Mouse (Mus musculus): ENCODE data around the gene Stx3.

The Stx3 gene

GRCm38 (mm10) chr19:11819143-11819700 is at the start of gene Stx3:
TSS of gene Stx3 (minus strand) at chr19:11819403.
- no peak for DNase-seq

DNA sequence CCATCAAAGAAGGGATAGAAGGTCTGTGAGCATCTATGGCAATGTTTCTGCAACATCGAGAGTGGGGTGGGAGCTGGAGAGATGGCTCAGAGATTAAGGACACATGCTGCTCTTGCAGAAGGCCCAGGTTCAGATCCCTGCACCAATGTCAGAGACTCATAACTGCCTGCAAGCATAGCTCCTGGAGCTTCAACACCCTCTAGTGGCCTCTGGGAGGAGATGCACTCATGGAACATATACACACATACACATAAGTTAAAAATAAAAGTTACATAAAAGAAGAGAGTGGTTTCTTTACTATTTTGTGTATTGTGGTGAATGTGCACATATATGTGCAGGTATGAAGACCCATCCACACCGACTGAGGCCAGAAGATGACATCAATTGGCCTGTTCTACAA is 48.6 kb upstream of the Stx3 start:
- no peak for DNase-seq

GRCm38 (mm10) chr19:11860966-11861365 is 41.8 kb upstream of the Stx3 start, which contains the start of gene Olfr1418:
TSS of gene Olfr1418 (minus strand) at chr19:11861066.
- DNase-seq = no peak

- DNase-seq = no peak
Measured at GRCm38 (mm10) chr19:11856506-11856905, 37.3 kb upstream of the Stx3 start.

- no peak for DNase-seq
Measured at GRCm38 (mm10) chr19:11854821-11855220, 35.6 kb upstream of the Stx3 start.

DNA sequence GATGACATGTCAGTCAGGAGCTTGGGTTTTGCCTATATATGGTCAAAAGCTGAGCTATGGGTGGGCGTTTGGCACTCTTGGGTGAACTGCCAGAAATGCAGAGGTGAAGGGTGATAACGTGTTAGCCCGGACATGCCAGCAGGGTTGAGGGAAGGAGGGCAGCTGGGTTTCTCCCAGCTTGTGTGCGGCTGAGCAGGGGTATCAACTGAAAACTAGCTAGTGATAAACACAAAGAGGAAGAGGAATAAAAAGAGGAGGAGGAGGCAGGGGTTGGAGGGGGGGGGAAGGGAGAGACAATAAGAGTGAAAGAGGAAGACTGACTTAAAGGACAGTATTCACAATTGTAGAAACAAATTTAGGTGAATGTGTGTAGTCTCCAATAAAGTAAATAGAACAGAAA is 33.4 kb upstream of the Stx3 start:
- no peak for DNase-seq

GRCm38 (mm10) chr19:11846333-11846732 is 27.1 kb upstream of the Stx3 start:
- no peak for DNase-seq

DNA sequence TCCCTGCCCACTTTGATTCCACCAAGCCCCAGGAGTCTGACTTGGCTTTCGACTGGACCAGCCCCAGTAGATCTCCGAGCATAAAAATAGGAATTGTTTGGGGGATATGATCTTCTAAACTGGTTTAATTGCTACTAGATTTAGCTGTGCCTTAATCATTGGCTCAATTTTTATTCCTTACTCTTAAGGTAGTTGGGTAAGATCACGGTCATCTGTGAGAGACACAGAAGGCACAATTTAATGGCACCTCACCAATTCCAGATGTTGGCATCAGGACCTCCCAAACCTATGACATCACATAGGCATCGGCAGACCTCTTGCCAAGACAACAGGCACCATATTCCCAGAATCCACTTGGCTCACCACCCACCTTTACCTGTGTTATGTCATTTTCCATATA is 19.9 kb upstream of the Stx3 start, which contains the start of gene Olfr1417:
Gene Olfr1417, minus strand, starts transcription at position 101 of the 400 bp plus-strand sequence.
- no peak for DNase-seq

GRCm38 (mm10) chr19:11823346-11824065 is 4.3 kb upstream of the Stx3 start:
- DNase-seq = no peak

- DNase-seq = no peak
Measured at GRCm38 (mm10) chr19:11820211-11820610, 1.0 kb upstream of the Stx3 start.

DNA sequence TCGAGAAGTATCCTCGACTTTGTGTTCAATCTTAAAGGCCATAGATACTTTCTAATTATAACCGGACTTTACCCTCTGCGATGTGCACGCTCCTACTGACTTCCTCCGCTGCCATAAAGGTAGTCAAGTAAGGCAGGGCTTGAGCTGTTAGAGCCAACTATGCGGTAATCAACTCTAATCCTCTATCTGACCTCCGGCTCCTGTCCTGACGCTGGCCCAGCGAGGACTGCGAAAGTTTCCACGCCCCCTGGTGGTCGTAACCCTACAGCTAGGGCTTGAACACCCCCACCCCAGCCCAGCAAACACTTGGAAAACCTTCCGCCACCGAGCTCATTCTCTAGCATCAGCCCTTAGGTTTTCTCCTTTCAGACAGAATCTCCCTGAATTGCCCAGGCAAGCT is 597 bp upstream of the Stx3 start:
- peak; percentile 88 for DNase-seq

DNA sequence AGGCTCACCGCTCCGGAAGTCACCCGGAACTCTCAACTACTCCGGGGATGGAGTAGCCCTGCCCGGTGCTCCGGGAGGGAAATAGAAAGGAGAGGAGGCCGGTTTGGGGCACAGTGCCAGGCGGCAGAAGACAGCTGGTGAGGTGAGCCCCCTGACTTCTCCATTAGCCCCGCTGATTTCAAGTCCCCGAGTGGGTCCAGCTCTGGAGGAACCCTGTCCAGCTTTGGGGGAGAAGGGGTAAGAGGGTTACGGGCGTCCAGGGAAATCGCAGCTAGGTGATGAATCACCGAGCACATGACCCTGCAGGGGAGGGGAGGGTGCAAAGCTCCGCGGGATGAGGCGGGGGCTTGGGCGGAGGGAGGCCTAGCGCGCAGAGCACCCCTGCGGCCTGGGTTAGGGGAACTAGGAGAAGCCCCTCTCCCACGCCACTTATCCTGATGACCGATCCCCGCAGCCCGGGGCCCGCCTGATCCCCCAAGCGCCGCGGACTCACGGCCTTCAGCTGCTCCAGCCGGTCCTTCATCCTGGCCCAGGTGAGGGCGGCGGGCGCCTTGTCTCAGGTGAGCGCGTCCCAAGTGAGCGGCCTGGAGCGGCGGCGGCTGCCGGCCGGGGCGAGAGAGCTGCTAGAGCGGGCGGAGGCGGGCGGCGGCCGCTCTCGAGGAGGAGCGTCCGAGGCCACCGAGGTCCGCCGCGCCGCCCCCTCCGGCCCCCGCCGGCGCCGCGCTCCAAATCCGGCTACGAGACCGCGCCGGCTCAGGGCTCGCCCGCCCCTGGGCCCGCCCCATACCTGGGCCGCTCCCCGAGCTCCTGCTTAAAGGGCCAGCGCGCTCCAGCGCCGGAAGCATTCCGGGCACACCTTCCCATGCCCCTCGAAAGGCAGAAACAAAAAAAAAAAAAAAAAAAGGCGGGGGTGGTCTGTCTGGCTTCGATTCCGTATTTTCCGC is 732 bp downstream of the Stx3 start:
- DNase-seq = peak; percentile 48

- no peak for DNase-seq
Measured at GRCm38 (mm10) chr19:11817586-11817985, 1.6 kb downstream of the Stx3 start.

GRCm38 (mm10) chr19:11816706-11817105 is 2.5 kb downstream of the Stx3 start:
- no peak for DNase-seq

- DNase-seq = no peak
Measured at GRCm38 (mm10) chr19:11814742-11815333, 4.4 kb downstream of the Stx3 start.

DNA sequence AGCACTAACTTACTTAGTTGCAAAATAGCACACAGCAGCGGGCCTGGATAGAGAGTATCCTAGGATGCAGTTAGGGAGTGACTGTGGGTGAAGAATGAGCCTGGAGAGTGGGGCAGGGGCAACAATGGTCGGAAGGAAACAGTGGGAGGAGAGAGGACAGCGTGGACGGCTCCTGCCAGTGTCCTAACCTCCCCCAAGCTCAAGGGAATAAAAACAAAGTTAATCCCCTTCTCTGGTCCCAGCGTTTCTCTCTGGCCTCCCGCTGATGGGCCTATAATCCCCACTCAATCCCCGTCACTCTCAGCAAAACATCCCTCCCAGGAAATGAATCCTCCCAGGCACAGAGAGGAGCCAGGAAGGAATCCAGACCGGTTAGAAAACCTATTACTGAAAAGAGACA is 5.6 kb downstream of the Stx3 start:
- no peak for DNase-seq

DNA sequence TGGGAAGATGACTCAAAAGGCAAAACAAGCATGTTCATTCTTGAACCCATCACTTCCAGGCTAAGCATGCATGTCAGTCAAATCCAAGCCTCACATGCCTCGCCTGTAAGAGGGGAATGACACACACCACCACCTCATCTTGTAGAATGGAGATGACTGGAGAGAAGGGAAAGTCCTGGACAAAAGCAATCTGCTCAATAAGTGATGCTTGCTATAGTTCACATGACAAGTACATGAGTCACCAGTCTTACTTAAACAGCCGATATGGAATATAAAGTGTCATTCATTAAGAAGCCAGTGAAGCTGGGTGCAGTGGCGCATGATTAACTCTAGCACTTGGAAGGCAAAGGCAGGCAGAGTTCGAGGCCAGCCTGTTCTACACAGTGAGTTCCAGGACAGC is 6.1 kb downstream of the Stx3 start:
- DNase-seq = no peak

DNA sequence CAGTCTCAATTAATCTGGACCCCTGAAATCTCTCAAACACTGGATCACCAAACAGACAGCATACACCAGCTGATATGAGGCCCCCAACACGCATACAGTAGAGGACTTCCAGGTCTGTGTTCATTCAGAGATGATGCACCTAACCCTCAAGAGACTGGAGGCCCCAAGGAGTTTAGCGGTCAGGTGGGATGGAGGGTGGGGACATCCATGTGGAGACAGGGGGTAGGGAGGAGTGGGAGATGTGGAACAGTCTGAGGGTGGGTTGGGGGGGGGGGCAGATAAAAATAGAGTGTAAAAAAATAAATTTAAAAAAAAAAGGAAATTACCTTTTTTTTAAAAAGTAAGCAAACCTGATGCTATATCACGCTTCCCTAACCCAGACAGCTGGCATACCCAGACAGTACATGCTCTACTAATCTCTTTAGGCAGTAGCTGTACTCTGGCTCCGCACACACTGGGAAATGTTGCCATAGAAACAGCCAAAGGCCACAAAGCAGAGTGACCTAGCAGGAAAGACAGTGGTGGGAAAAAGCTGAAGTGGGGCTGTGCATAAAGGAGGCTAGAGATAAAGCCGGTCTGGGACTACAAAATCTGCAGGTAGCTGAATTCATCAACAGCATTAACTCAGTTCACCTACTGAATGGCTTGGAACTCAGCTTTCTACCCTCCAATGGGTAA is 7.4 kb downstream of the Stx3 start:
- DNase-seq = no peak

GRCm38 (mm10) chr19:11810856-11811255 is 8.3 kb downstream of the Stx3 start:
- DNase-seq = no peak

DNA sequence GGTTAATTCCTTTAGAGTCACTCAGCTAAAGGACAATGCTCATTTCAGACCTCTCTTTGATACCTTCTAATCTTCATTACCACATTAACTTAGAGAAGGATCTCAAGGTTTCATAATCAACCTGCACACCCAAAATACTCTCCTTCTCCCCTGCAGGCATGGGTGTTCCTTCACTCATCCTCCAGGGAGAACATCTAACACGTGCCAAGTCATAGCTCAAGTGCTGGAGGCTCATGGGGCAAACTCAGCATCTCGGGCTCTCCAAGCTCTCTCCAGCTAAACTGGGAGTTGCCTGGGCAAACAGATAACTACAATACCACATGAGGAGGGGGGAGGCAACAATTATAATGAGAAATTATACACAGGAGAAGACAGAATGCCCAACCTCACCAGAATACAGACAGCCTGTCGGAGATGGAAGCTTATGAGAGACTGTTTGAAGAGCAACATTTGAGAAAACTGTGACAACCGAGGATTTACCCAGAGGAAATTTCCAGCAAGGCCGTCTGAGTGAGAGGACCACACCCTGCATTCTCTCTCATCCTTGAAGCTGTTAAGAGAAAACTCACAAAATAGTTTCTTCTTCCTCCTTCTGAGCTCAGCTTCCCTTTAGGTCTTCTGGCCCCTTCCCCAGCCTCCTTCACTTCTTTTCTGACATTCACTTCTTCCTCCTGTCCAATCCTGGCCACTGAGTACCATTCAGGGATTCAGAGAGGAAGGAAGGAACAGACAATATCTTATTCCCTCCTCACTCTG is 9.0 kb downstream of the Stx3 start:
- no peak for DNase-seq

DNA sequence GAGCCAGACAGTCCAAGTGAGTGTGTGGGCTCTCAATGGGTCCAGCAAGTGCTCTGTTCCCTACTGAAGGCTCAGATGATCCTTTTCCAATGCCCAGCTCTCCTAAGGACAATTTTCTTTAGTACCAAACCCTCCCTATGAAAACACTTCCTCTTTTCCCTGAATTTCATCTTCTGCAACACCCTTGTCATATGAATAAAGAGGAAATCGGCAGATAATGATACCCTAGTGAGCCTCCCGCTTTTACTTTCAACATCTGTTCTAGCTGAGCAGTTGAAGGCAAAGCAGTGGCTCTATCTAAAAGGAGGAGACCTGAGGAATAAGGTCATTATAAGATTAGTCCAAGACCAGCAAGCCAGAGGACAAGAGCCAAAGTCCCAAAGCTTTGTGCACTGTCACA is 10.8 kb downstream of the Stx3 start:
- DNase-seq = no peak

GRCm38 (mm10) chr19:11807822-11808221 is 11.4 kb downstream of the Stx3 start:
- no peak for DNase-seq

Measured in thymus, postnatal 4 days (tissue).